Mouse (Mus musculus) kidney, postnatal 4 days (tissue): Measurements from ENCODE around the gene Mrpl49.

ENCODE experiments used
- DNase-seq, 2 experiments: peaks; one replicate each; pipeline ENCODE4 v3.0.0; 2021; ENCODE audit warnings: mixed read lengths in 2 of 2

Gene Mrpl49

GRCm38 (mm10) chr19:6035966-6036585, 21.5 kb downstream of the Mrpl49 start:
- DNase-seq, result no peak

GRCm38 (mm10) chr19:6030520-6031280, 26.9 kb downstream of the Mrpl49 start:
- DNase-seq, result no peak

- no peak for DNase-seq
Observed at GRCm38 (mm10) chr19:6029426-6029825, 28.2 kb downstream of the Mrpl49 start.

- DNase-seq, result no peak
Observed at GRCm38 (mm10) chr19:6028991-6029390, 28.6 kb downstream of the Mrpl49 start.

- DNase-seq, result no peak
Observed at GRCm38 (mm10) chr19:6023930-6024329, 33.7 kb downstream of the Mrpl49 start.

- no peak for DNase-seq
Observed at GRCm38 (mm10) chr19:6023059-6023458, 34.5 kb downstream of the Mrpl49 start.

- no peak for DNase-seq
Observed at GRCm38 (mm10) chr19:6020276-6020675, 37.3 kb downstream of the Mrpl49 start.

GRCm38 (mm10) chr19:6018142-6019089, 39.2 kb downstream of the Mrpl49 start:
- DNase-seq, result peak; percentile 93 to 94

GRCm38 (mm10) chr19:6016532-6016931, 41.1 kb downstream of the Mrpl49 start:
- peak in 1 of 2 experiments; percentile 35 for DNase-seq

GRCm38 (mm10) chr19:6015511-6016315, 41.9 kb downstream of the Mrpl49 start, which contains the start of gene Capn1:
Gene Capn1 (minus strand): TSS chr19:6015897.
- peak; percentile 84 to 90 for DNase-seq

GRCm38 (mm10) chr19:6014991-6015510, 42.5 kb downstream of the Mrpl49 start:
- DNase-seq, result peak; percentile 60 to 74

- DNase-seq, result no peak
Observed at GRCm38 (mm10) chr19:6013691-6014090, 43.9 kb downstream of the Mrpl49 start.

- no peak for DNase-seq
Observed at GRCm38 (mm10) chr19:6009137-6009536, 48.4 kb downstream of the Mrpl49 start.

- no peak for DNase-seq
Observed at GRCm38 (mm10) chr19:6007013-6007412, 50.6 kb downstream of the Mrpl49 start.

- DNase-seq, result no peak
Observed at GRCm38 (mm10) chr19:6005541-6005940, 52.0 kb downstream of the Mrpl49 start.
